Mouse (Mus musculus) lung, postnatal 0 days (tissue): ENCODE measurements around the gene Abl1.

ENCODE experiments used
- CTCF ChIP-seq: IDR thresholded peaks from 2 replicates; pipeline ENCODE4 v1.5.1; 2016; ENCODE audit warnings: antibody characterized with exemption, mild to moderate bottlenecking
- EP300 ChIP-seq: IDR thresholded peaks from 2 replicates; pipeline ENCODE4 v1.6.1; 2016; ENCODE audit warnings: antibody characterized with exemption, mild to moderate bottlenecking, control low read depth

GRCm38 (mm10) chr2:31639901-31640608 lies 48.1 kb upstream of the Abl1 start, which contains the start of gene Prdm12:
- TF ChIP-seq CTCF (no peak), EP300 (no peak)
